Mouse (Mus musculus): Measurements from ENCODE around the gene Spdye4c.

- TF ChIP-seq CTCF (IDR thresholded peaks at IDR 0.05; ENCODE audit: low read depth, low read length) = no peak
- TF ChIP-seq GATA1 (IDR thresholded peaks at IDR 0.05; ENCODE audit: borderline replicate concordance, low read length) = no peak
- TF ChIP-seq GATA2 (IDR thresholded peaks at IDR 0.05; ENCODE audit: borderline replicate concordance, low read depth, low read length) = no peak
- TF ChIP-seq TAL1 (conservative IDR thresholded peaks at IDR 0.05; ENCODE audit: low read depth, low read length) = no peak
These were observed 22.5 kb upstream of the Spdye4c start for GRCm38 (mm10) chr2:128568490-128568889.

All from G1E (cell line).